Mouse (Mus musculus) spleen, adult 2 months (tissue): ENCODE data around the gene Rpf1.

Experiments
- CTCF ChIP-seq: fragments of 200-500 bp; IDR thresholded peaks from 2 replicates; pipeline ENCODE4 v1.5.1; 2011; ENCODE audit warnings: mild to moderate bottlenecking, inconsistent platforms; ENCODE audit not compliant: insufficient read depth, insufficient read length, insufficient replicate concordance; ENCODE audit errors: extremely low read depth
- POLR2A ChIP-seq: fragments of 200-500 bp; IDR thresholded peaks from 2 replicates; pipeline ENCODE4 v1.6.1; 2011; ENCODE audit warnings: low read depth, low read length, inconsistent platforms

- TF ChIP-seq POLR2A, result no peak
- no peak for TF ChIP-seq CTCF
Measured at GRCm38 (mm10) chr3:146494941-146495340, 26.3 kb downstream of the Rpf1 start.
